Mouse (Mus musculus): ENCODE data around the gene Lrrc8b. TPM values are rescaled to one million over a fixed set of nuclear protein-coding genes. Genes with fewer than 3 reads are reported as not detected.

The Lrrc8b gene
- total and polyA plus RNA-seq, 3 experiments = 6.4 to 55.3 (median 18.0) TPM

DNA sequence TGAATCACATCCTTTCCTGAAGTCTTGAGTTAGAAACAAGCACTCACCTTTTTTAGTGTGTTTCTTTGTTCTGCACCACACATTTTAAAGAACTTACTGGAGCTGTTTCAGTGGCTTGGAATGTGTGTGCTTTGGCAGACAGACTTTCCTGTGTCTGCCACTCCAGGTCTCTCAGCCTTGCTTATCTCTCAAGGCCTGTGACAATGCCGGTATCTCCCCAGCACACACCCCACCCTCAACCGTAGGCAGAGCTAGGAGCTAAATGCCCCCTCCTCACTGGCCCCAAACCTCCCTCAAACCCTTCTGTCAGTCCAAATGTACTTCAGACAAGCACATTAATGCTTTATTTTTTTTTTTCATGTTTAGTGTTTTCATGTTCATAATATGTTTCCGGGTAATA lies 107.9 kb downstream of the Lrrc8b start:
- peaks cover 44% of the 10 kb centered on the region for H3K36me3 ChIP-seq (replicated peaks)
- no peaks in the 10 kb centered on the region for H3K9me3 ChIP-seq (replicated peaks)
- no peaks in the 10 kb centered on the region for H3K27me3 ChIP-seq (ENCODE audit: insufficient read depth, low read length)
- TF ChIP-seq GATA1 (IDR thresholded peaks at IDR 0.05; ENCODE audit: borderline replicate concordance, low read length) = no peak
- TF ChIP-seq GATA2 (IDR thresholded peaks at IDR 0.05; ENCODE audit: borderline replicate concordance, low read depth, low read length) = peak; percentile 22; the same call in 1 of the 2 replicates
- TF ChIP-seq POLR2AphosphoS5 (IDR thresholded peaks at IDR 0.05; ENCODE audit: insufficient replicate concordance, low read depth, low read length) = no peak
- peak; percentile 79 for TF ChIP-seq TAL1 (conservative IDR thresholded peaks at IDR 0.05; ENCODE audit: low read depth, low read length)
- TF ChIP-seq CTCF (IDR thresholded peaks at IDR 0.05; ENCODE audit: low read depth, low read length) = no peak
- peaks cover 86% of the 10 kb centered on the region for H3K4me1 ChIP-seq (ENCODE audit: insufficient read depth, low read depth, low read length)
- peak; percentile 63 for DNase-seq (ENCODE audit: low spot score)
- peak overlapping the region; percentile 44; the same call in 1 of the 2 replicates for H3K4me3 ChIP-seq (ENCODE audit: low read depth, low read length)
- ATAC-seq (ENCODE audit: extremely low read depth, insufficient number of reproducible peaks, low FRiP score, poor library complexity, severe bottlenecking) = peak; percentile 73

DNA sequence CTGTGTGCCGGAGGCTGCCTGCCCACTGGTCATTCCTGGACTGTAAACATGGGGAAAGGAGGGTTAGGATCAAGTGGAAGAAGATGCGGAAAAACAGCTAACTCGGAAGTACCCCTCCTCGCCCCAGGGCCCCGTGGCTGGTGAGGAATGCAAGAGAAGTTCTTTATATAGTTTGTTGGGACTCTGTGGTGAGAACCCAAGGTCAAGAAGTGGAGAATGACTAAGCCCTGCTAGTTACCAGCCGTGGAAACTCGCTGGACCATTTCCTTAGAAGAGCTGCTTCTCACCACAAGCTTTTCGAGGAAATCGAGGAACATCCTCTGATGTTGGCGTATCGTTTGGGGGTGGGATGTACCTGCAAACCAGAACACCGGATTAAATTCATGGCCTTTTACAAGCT lies 109.4 kb downstream of the Lrrc8b start:
- H3K36me3 ChIP-seq (replicated peaks) = peaks cover 53% of the 10 kb centered on the region
- H3K4me1 ChIP-seq (ENCODE audit: insufficient read depth, low read depth, low read length) = peaks cover 78% of the 10 kb centered on the region
- no peak for DNase-seq (ENCODE audit: low spot score)
- no peak for ATAC-seq (ENCODE audit: extremely low read depth, insufficient number of reproducible peaks, low FRiP score, poor library complexity, severe bottlenecking)
- no peaks in the 10 kb centered on the region for H3K27me3 ChIP-seq (ENCODE audit: insufficient read depth, low read length)
- H3K4me3 ChIP-seq (ENCODE audit: low read depth, low read length) = no peak overlapping the region; the same call in 1 of the 2 replicates
- H3K9me3 ChIP-seq (replicated peaks) = no peaks in the 10 kb centered on the region
- TF ChIP-seq GATA1 (IDR thresholded peaks at IDR 0.05; ENCODE audit: borderline replicate concordance, low read length) (no peak), TAL1 (conservative IDR thresholded peaks at IDR 0.05; ENCODE audit: low read depth, low read length) (no peak), GATA2 (IDR thresholded peaks at IDR 0.05; ENCODE audit: borderline replicate concordance, low read depth, low read length) (no peak), CTCF (IDR thresholded peaks at IDR 0.05; ENCODE audit: low read depth, low read length) (no peak), POLR2AphosphoS5 (IDR thresholded peaks at IDR 0.05; ENCODE audit: insufficient replicate concordance, low read depth, low read length) (no peak)

DNA sequence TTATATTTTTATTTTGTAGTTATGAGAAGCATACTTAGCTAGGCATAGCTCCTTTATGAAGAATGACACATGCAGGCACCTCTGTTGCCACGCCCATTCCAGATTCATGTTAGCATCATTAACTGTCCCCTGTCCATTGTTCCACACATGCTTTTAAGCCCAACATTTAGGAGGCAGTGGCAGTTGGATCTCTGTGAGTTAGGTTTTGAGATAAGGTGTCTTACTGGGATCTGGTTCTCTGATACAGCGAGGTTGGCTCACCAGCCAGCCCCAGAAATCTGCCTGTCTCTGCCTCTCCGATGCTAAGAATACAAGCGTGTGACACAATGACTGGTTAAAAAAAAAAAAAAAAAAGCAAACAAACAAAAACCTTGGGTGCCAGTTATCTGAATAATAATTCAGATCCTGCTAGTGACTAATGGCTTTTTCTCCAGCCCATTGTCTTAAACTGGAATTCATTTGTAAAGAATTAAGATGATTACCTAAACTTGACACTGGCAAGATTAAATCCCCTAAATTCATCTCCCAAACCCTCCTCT lies 110.6 kb downstream of the Lrrc8b start:
- DNase-seq (ENCODE audit: low spot score) = no peak
- H3K4me1 ChIP-seq (ENCODE audit: insufficient read depth, low read depth, low read length) = peaks cover 70% of the 10 kb centered on the region
- ATAC-seq (ENCODE audit: extremely low read depth, insufficient number of reproducible peaks, low FRiP score, poor library complexity, severe bottlenecking) = peak; percentile 67
- peaks cover 61% of the 10 kb centered on the region for H3K36me3 ChIP-seq (replicated peaks)
- H3K27me3 ChIP-seq (ENCODE audit: insufficient read depth, low read length) = no peaks in the 10 kb centered on the region
- TF ChIP-seq GATA2 (IDR thresholded peaks at IDR 0.05; ENCODE audit: borderline replicate concordance, low read depth, low read length) (no peak), CTCF (IDR thresholded peaks at IDR 0.05; ENCODE audit: low read depth, low read length) (no peak), TAL1 (conservative IDR thresholded peaks at IDR 0.05; ENCODE audit: low read depth, low read length) (no peak), GATA1 (IDR thresholded peaks at IDR 0.05; ENCODE audit: borderline replicate concordance, low read length) (no peak), POLR2AphosphoS5 (IDR thresholded peaks at IDR 0.05; ENCODE audit: insufficient replicate concordance, low read depth, low read length) (no peak)
- H3K9me3 ChIP-seq (replicated peaks) = no peaks in the 10 kb centered on the region
- H3K4me3 ChIP-seq (ENCODE audit: low read depth, low read length) = no peak overlapping the region; the same call in 1 of the 2 replicates

DNA sequence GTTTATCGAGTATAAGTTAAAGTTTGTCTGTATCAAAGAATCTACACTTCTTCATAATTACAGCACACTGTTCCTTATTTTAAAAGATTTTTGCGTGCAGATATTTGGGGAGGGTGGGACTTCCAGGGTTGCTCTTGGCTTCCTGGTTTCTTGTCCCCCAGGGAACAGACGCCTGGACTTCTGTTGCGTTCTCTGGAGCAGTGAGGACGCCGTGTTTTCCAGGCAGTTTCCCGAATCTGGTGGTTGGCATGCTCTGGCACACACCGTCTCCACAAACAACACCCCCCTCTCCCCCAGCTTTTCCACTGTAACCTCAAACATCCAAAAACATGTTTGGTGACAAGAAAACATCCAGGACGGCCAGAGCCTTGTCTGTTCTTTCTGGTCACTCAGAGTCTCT lies 111.2 kb downstream of the Lrrc8b start:
- Histone ChIP-seq H3K4me1 (ENCODE audit: insufficient read depth, low read depth, low read length) (peaks cover 69% of the 10 kb centered on the region), H3K9me3 (replicated peaks) (no peaks in the 10 kb centered on the region), H3K4me3 (ENCODE audit: low read depth, low read length) (no peak overlapping the region), H3K36me3 (replicated peaks) (peaks cover 67% of the 10 kb centered on the region), H3K27me3 (ENCODE audit: insufficient read depth, low read length) (no peaks in the 10 kb centered on the region)
- ATAC-seq (ENCODE audit: extremely low read depth, insufficient number of reproducible peaks, low FRiP score, poor library complexity, severe bottlenecking) (no peak), DNase-seq (ENCODE audit: low spot score) (no peak)
- TF ChIP-seq TAL1 (conservative IDR thresholded peaks at IDR 0.05; ENCODE audit: low read depth, low read length) = no peak
- no peak for TF ChIP-seq CTCF (IDR thresholded peaks at IDR 0.05; ENCODE audit: low read depth, low read length)
- TF ChIP-seq GATA1 (IDR thresholded peaks at IDR 0.05; ENCODE audit: borderline replicate concordance, low read length) = no peak
- TF ChIP-seq POLR2AphosphoS5 (IDR thresholded peaks at IDR 0.05; ENCODE audit: insufficient replicate concordance, low read depth, low read length) = no peak
- no peak for TF ChIP-seq GATA2 (IDR thresholded peaks at IDR 0.05; ENCODE audit: borderline replicate concordance, low read depth, low read length)

DNA sequence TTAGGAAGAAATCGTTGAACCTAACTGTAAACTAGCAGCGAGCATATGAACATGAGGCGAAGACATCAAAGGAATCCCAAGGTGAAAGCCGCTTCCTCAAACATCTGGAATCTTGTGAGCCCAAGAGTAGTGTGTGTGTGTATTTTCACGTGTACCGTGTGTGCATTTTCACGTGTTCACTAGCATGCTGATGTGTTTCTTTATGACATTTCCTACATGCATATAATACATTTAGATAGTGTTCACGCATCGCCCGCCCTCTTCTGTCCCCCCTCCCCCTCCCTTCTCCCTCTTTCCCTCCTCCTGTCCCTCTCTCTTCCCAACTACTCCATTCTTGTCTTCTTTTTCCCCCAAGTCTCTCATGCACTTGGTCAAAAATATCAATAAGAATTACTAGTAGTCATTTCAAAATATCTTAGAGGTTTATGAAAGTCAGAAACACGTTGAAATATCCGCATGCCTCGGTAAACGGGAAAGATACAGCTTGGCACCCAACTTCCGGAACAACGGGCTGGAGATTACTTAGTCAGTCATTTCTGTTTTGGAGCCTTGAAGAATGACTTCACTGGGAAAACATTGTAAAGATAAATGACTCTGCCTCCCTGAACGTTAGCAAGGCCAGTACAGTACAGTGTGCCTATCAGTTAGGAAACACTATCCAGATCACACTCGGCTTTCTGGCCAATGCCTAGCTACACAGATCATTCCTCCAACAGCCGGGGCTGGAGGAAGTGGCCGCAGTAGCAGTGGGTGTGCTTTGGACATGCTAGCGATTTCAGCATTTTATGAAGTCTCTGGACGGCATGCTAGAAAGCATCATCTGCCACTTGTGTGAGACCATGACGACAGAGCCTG lies 112.1 kb downstream of the Lrrc8b start:
- ATAC-seq (ENCODE audit: extremely low read depth, insufficient number of reproducible peaks, low FRiP score, poor library complexity, severe bottlenecking) (no peak), DNase-seq (ENCODE audit: low spot score) (no peak)
- H3K9me3 ChIP-seq (replicated peaks) = no peaks in the 10 kb centered on the region
- peaks cover 63% of the 10 kb centered on the region for H3K4me1 ChIP-seq (ENCODE audit: insufficient read depth, low read depth, low read length)
- TF ChIP-seq GATA1 (IDR thresholded peaks at IDR 0.05; ENCODE audit: borderline replicate concordance, low read length) (no peak), GATA2 (IDR thresholded peaks at IDR 0.05; ENCODE audit: borderline replicate concordance, low read depth, low read length) (no peak), CTCF (IDR thresholded peaks at IDR 0.05; ENCODE audit: low read depth, low read length) (no peak), TAL1 (conservative IDR thresholded peaks at IDR 0.05; ENCODE audit: low read depth, low read length) (no peak), POLR2AphosphoS5 (IDR thresholded peaks at IDR 0.05; ENCODE audit: insufficient replicate concordance, low read depth, low read length) (no peak)
- no peaks in the 10 kb centered on the region for H3K27me3 ChIP-seq (ENCODE audit: insufficient read depth, low read length)
- no peak overlapping the region for H3K4me3 ChIP-seq (ENCODE audit: low read depth, low read length)
- H3K36me3 ChIP-seq (replicated peaks) = peaks cover 69% of the 10 kb centered on the region

DNA sequence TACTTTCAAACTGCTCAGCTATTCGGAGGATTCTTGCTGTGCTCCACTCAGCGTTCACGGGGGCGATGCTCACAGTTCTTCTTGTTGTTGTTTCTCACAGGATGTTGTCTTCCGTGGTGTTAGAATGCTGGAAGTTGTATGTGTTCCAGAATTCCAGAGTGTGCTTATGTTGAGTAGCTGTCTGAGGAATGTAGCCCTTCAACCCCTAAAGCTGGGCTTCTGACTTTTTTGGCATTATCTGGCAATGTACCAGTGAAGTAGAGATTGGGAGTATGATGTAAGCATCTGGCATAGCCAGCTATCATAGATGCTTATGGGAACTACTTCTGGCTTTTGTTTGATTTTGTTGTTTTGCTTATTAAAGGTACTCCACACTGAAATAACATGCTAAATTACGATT lies 115.0 kb downstream of the Lrrc8b start:
- Histone ChIP-seq H3K9me3 (replicated peaks) (no peaks in the 10 kb centered on the region), H3K27me3 (ENCODE audit: insufficient read depth, low read length) (no peaks in the 10 kb centered on the region), H3K4me1 (ENCODE audit: insufficient read depth, low read depth, low read length) (peaks cover 42% of the 10 kb centered on the region), H3K36me3 (replicated peaks) (peaks cover 73% of the 10 kb centered on the region), H3K4me3 (ENCODE audit: low read depth, low read length) (no peak overlapping the region)
- TF ChIP-seq CTCF (IDR thresholded peaks at IDR 0.05; ENCODE audit: low read depth, low read length) (no peak), GATA2 (IDR thresholded peaks at IDR 0.05; ENCODE audit: borderline replicate concordance, low read depth, low read length) (no peak), GATA1 (IDR thresholded peaks at IDR 0.05; ENCODE audit: borderline replicate concordance, low read length) (no peak), POLR2AphosphoS5 (IDR thresholded peaks at IDR 0.05; ENCODE audit: insufficient replicate concordance, low read depth, low read length) (no peak), TAL1 (conservative IDR thresholded peaks at IDR 0.05; ENCODE audit: low read depth, low read length) (no peak)
- no peak for DNase-seq (ENCODE audit: low spot score)
- ATAC-seq (ENCODE audit: extremely low read depth, insufficient number of reproducible peaks, low FRiP score, poor library complexity, severe bottlenecking) = no peak

Measured in G1E (cell line).